Mouse (Mus musculus): ENCODE results near the gene Fam193a. TPM values are rescaled to one million over a fixed set of nuclear protein-coding genes. Genes with fewer than 3 reads are reported as not detected.

The Fam193a gene
- total and polyA plus RNA-seq, 3 experiments = 10.9 to 317 (median 37.1) TPM

DNA sequence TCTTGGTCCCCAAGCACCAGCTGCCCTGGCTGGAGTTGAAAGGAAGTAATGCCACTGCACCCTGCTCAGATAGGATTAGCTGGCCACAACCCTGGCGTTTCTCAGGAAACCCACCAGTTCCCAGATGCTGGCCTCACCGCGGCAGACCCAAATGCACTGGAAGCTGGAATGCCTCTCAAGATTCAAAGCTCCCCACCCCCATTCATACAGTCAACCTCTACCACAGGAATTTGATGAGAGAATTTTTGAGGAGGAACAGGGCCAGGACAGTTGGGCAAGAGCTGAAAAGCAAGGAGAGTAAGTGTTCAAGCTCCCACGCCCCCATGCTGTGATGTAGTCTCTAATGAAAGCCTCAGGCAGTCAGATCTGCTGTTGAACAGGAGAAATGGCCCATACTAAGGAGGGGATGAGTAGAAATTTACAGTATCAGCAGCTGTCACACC lies 43.5 kb upstream of the Fam193a start:
- no peak overlapping the region for H3K9ac ChIP-seq (ENCODE audit: control insufficient read depth, low read depth, low read length, poor library complexity, severe bottlenecking)
- no peaks in the 10 kb centered on the region for H3K4me1 ChIP-seq (ENCODE audit: control insufficient read depth in 1 of 2, insufficient read depth in 2 of 2, low read length in 2 of 2)
- H3K27ac ChIP-seq (ENCODE audit: control insufficient read depth, low read depth, low read length) = no peak overlapping the region
- peaks cover 5 to 7% of the 10 kb centered on the region in 2 experiments for H3K27me3 ChIP-seq (ENCODE audit: control insufficient read depth in 1 of 2, insufficient read depth in 2 of 2, low read length in 2 of 2)
- TF ChIP-seq MYB (IDR thresholded peaks at IDR 0.05; ENCODE audit: low read depth, low read length) = no peak
- TF ChIP-seq CTCF (IDR thresholded peaks at IDR 0.05 in 2 of 3, conservative IDR thresholded peaks at IDR 0.05 in 1 of 3; ENCODE audit: control insufficient read depth in 1 of 3, insufficient read depth in 1 of 3, low read depth in 2 of 3, low read length in 3 of 3, poor library complexity in 1 of 3, severe bottlenecking in 1 of 3) = no peak
- TF ChIP-seq TBP (IDR thresholded peaks at IDR 0.05; ENCODE audit: low read depth, low read length) = no peak
- no peak for TF ChIP-seq USF2 (IDR thresholded peaks at IDR 0.05; ENCODE audit: borderline replicate concordance in 1 of 2, insufficient read depth in 1 of 2, low read depth in 1 of 2, low read length in 2 of 2)
- TF ChIP-seq SMC3 (IDR thresholded peaks at IDR 0.05; ENCODE audit: low read depth, low read length) = no peak
- TF ChIP-seq ELF1 (IDR thresholded peaks at IDR 0.05; ENCODE audit: low read depth, low read length) = no peak
- no peak for TF ChIP-seq TAL1 (IDR thresholded peaks at IDR 0.05; ENCODE audit: low read length)
- TF ChIP-seq ZNF384 (IDR thresholded peaks at IDR 0.05; ENCODE audit: low read depth, low read length) = no peak
- no peak for TF ChIP-seq MXI1 (IDR thresholded peaks at IDR 0.05; ENCODE audit: low read depth, low read length)
- no peak for TF ChIP-seq MAZ (IDR thresholded peaks at IDR 0.05; ENCODE audit: low read depth, low read length)
- TF ChIP-seq POLR2AphosphoS5 (IDR thresholded peaks at IDR 0.05; ENCODE audit: borderline replicate concordance, low read depth, low read length) = no peak
- no peak for TF ChIP-seq E2F4 (IDR thresholded peaks at IDR 0.05; ENCODE audit: borderline replicate concordance, low read depth, low read length)
- TF ChIP-seq JUND (IDR thresholded peaks at IDR 0.05; ENCODE audit: low read depth, low read length) = no peak
- H3K79me2 ChIP-seq (ENCODE audit: control insufficient read depth, insufficient read depth, low read length, poor library complexity) = no peaks in the 10 kb centered on the region
- DNase-seq (ENCODE audit: low read depth, low spot score) = no peak
- no peaks in the 10 kb centered on the region for H3K9me3 ChIP-seq (replicated peaks; ENCODE audit: insufficient read depth, low read length)
- no peak overlapping the region for H3K4me3 ChIP-seq (ENCODE audit: control insufficient read depth in 1 of 2, insufficient read depth in 1 of 2, low read depth in 2 of 2, low read length in 2 of 2)
- H3K36me3 ChIP-seq (ENCODE audit: control insufficient read depth in 1 of 2, insufficient read depth in 2 of 2, low read length in 2 of 2) = no peaks in the 10 kb centered on the region

DNA sequence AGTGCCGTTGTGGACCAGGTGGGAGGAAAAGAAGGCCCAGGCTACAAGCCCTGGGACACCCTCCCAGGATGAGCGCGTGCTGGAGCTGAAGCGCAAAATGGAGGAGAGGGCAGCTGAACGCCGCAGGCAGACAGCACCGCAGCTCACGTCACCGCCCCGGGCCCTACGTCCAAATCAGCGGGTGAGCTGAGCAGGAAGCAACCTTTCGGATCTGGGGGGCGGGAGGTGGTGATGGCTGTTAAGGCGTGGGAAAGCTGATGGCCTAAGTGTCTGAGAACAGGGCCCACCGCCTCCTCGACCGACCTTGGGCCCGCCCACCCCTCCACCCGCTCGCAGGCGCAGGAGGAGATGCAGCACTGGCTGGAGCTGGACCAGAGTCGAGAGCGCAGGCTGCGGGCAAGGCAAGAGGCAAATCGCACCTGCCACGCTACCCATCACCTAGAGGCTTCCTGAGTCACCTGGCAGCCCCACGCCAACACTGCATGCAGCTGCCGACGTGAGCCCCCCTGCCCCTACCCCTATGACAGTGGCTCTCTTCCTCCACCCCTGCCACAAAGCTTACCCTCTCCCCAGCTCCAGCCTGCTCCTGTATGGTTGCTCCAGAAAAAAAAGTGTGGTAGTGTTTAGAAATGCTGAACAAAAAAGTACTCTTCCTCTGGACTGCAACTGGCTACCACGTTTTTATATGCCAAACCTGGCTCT lies 42.7 kb upstream of the Fam193a start:
- Histone ChIP-seq H3K9me3 (replicated peaks; ENCODE audit: insufficient read depth, low read length) (no peaks in the 10 kb centered on the region), H3K4me1 (ENCODE audit: control insufficient read depth in 1 of 2, insufficient read depth in 2 of 2, low read length in 2 of 2) (no peaks in the 10 kb centered on the region), H3K79me2 (ENCODE audit: control insufficient read depth, insufficient read depth, low read length, poor library complexity) (no peaks in the 10 kb centered on the region), H3K36me3 (ENCODE audit: control insufficient read depth in 1 of 2, insufficient read depth in 2 of 2, low read length in 2 of 2) (no peaks in the 10 kb centered on the region), H3K4me3 (ENCODE audit: control insufficient read depth in 1 of 2, insufficient read depth in 1 of 2, low read depth in 2 of 2, low read length in 2 of 2) (no peak overlapping the region), H3K9ac (ENCODE audit: control insufficient read depth, low read depth, low read length, poor library complexity, severe bottlenecking) (no peak overlapping the region), H3K27ac (ENCODE audit: control insufficient read depth, low read depth, low read length) (no peak overlapping the region), H3K27me3 (ENCODE audit: control insufficient read depth in 1 of 2, insufficient read depth in 2 of 2, low read length in 2 of 2) (peaks cover 5% of the 10 kb centered on the region in 2 experiments)
- DNase-seq (ENCODE audit: low read depth, low spot score) = no peak
- TF ChIP-seq GABPA (IDR thresholded peaks at IDR 0.05; ENCODE audit: low read depth, low read length) = no peak
- TF ChIP-seq UBTF (IDR thresholded peaks at IDR 0.05; ENCODE audit: borderline replicate concordance, insufficient read depth, low read depth, low read length) = no peak
- TF ChIP-seq USF1 (IDR thresholded peaks at IDR 0.05; ENCODE audit: low read depth, low read length) = no peak
- TF ChIP-seq MYB (IDR thresholded peaks at IDR 0.05; ENCODE audit: low read depth, low read length) = no peak
- no peak for TF ChIP-seq MXI1 (IDR thresholded peaks at IDR 0.05; ENCODE audit: low read depth, low read length)
- TF ChIP-seq GATA1 (IDR thresholded peaks at IDR 0.05; ENCODE audit: low read depth, low read length) = no peak
- no peak for TF ChIP-seq CHD2 (IDR thresholded peaks at IDR 0.05; ENCODE audit: low read length)
- TF ChIP-seq MAX (IDR thresholded peaks at IDR 0.05; ENCODE audit: low read length) = no peak
- TF ChIP-seq BHLHE40 (IDR thresholded peaks at IDR 0.05; ENCODE audit: borderline replicate concordance, low read depth, low read length) = no peak
- no peak for TF ChIP-seq MAFK (IDR thresholded peaks at IDR 0.05; ENCODE audit: borderline replicate concordance, low read depth, low read length)
- no peak for TF ChIP-seq RCOR1 (IDR thresholded peaks at IDR 0.05; ENCODE audit: low read depth, low read length)

Data from MEL (cell line).